Mouse (Mus musculus) liver, adult 2 months (tissue): ENCODE measurements around the gene Creb3. TPM values are rescaled to one million over a fixed set of nuclear protein-coding genes. Genes with fewer than 3 reads are reported as not detected.

Source experiments
- DNase-seq: peaks from one replicate; pipeline ENCODE4 v3.0.0-alpha.2; 2011; ENCODE audit warnings: low read depth, low spot score; ENCODE audit errors: extremely low read depth
- H3K27ac ChIP-seq: fragments of 200-500 bp; replicated peaks from 2 replicates; pipeline ENCODE4 v1.5.1; 2012; ENCODE audit warnings: low read depth, mild to moderate bottlenecking, control low read depth, inconsistent platforms, low read length; ENCODE audit not compliant: insufficient read depth
- H3K27me3 ChIP-seq: fragments of 200-500 bp; 2 replicates; pipeline ENCODE4 v1.6.1; 2012; ENCODE audit warnings: mild to moderate bottlenecking, moderate library complexity, low read length, inconsistent platforms; ENCODE audit not compliant: control insufficient read depth, insufficient read depth
- H3K36me3 ChIP-seq: fragments of 200-500 bp; 2 replicates; pipeline ENCODE4 v1.6.1; 2012; ENCODE audit warnings: low read length, inconsistent platforms; ENCODE audit not compliant: control insufficient read depth, insufficient read depth
- H3K4me1 ChIP-seq: fragments of 200-500 bp; 2 replicates; pipeline ENCODE4 v1.6.1; 2011; ENCODE audit warnings: low read length; ENCODE audit not compliant: control insufficient read depth, insufficient read depth
- H3K4me3 ChIP-seq: fragments of 200-500 bp; 2 replicates; pipeline ENCODE4 v1.5.1; 2011; ENCODE audit warnings: low read depth, mild to moderate bottlenecking, control low read depth, low read length, moderate library complexity; ENCODE audit not compliant: insufficient read depth
- H3K79me2 ChIP-seq: fragments of 200-500 bp; 2 replicates; pipeline ENCODE4 v1.6.1; 2012; ENCODE audit warnings: inconsistent platforms, mild to moderate bottlenecking, low read length, moderate library complexity; ENCODE audit not compliant: control insufficient read depth, insufficient read depth
- H3K9ac ChIP-seq: fragments of 200-500 bp; 2 replicates; pipeline ENCODE4 v1.6.1; 2012; ENCODE audit warnings: low read depth, mild to moderate bottlenecking, control low read depth, inconsistent platforms, low read length
- CTCF ChIP-seq: fragments of 200-500 bp; IDR thresholded peaks from 2 replicates; pipeline ENCODE4 v1.5.1; 2011; ENCODE audit warnings: low read depth, low read length, control low read depth
- POLR2A ChIP-seq: fragments of 200-500 bp; IDR thresholded peaks from 2 replicates; pipeline ENCODE4 v1.6.1; 2011; ENCODE audit warnings: low read length, control low read depth; ENCODE audit not compliant: insufficient read depth; ENCODE audit errors: extremely low read depth
- WGBS: fragments of 180-500 bp; shearing (Covaris S2); methylation state at CpG from one replicate; pipeline ENCODE4 v1.1.7; 2018; 5-methylcytosine and 5-hydroxymethylcytosine counted together
- polyA plus RNA-seq: library from polyadenylated mRNA; depleted of rRNA; stranded (reverse); fragments of >200 nt; gene quantifications from 2 replicates; pipeline ENCODE4 v1.2.3, GENCODE M21; 2012
- total RNA-seq: library from RNA; depleted of rRNA; stranded (reverse); fragments of >200 nt; gene quantifications from 2 replicates; pipeline ENCODE4 v1.2.3, GENCODE M21; 2014

Creb3 gene
- total and polyA plus RNA-seq, 2 experiments = 41.1 to 62.0 TPM

DNA sequence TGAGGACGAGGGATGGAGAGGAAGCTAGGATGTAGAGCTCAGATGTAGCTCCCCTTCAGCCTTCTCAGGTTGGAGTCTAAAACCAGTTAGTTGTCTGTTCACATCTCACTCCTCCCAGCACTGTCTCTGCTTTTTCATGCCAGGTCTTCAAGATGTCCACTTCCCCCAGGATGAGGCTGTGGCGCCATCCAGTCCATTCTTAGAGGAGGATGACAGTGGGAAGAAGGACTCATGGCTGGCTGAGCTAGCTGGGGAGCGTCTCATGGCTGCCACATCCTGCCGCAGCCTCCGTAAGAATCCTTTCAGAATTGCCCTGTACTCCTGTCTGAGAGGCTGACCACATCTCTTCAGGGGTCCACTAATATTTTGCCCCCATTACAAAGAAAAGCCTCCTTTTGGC lies 18.6 kb downstream of the Creb3 start:
- no peak overlapping the region for H3K4me3 ChIP-seq
- 94% methylated on average over 5 of the region's 5 CpGs for WGBS
- no peak for DNase-seq
- H3K27ac ChIP-seq = no peak overlapping the region
- H3K4me1 ChIP-seq = peaks cover 20% of the 10 kb centered on the region
- H3K36me3 ChIP-seq = peaks cover 13% of the 10 kb centered on the region; the same call in 1 of the 2 replicates
- no peak for TF ChIP-seq CTCF
- TF ChIP-seq POLR2A = no peak
- no peaks in the 10 kb centered on the region for H3K27me3 ChIP-seq
- no peak overlapping the region for H3K9ac ChIP-seq
- H3K79me2 ChIP-seq = peaks cover 10% of the 10 kb centered on the region; the same call in 1 of the 2 replicates

- no peak overlapping the region for H3K27ac ChIP-seq
Observed at GRCm38 (mm10) chr4:43581381-43581780, 19.2 kb downstream of the Creb3 start.

DNA sequence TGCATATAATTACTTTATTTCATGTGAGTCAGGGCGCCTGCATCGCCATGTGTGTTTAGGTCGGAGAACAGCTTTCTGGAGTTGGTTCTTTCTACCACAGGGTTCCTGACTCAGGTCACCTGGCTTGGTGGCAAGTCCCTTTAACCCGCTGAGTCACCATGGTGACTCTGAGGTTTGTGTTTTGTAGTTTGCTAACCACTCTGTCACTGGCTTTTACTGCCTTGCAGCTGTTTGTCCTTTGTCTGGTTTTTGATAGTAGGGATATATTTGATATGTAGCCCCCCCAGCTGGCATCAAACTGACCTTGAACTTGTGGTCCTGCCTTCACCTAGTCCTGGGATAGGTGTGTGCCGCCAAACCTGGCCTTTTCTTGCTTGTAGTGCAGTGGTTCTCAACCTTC lies 20.1 kb downstream of the Creb3 start:
- TF ChIP-seq POLR2A (no peak), CTCF (no peak)
- H3K36me3 ChIP-seq = peaks cover 13% of the 10 kb centered on the region; the same call in 1 of the 2 replicates
- H3K4me1 ChIP-seq = peaks cover 11% of the 10 kb centered on the region
- no peak for DNase-seq
- H3K79me2 ChIP-seq = 0 out of 2 replicates have a peak, but pooled peaks cover 6% of the 10 kb centered on the region
- 90% methylated on average over 5 of the region's 5 CpGs for WGBS
- H3K27ac ChIP-seq = no peak overlapping the region
- no peaks in the 10 kb centered on the region for H3K27me3 ChIP-seq
- H3K9ac ChIP-seq = no peak overlapping the region
- no peak overlapping the region for H3K4me3 ChIP-seq

More at GRCm38 (mm10) chr4:43581381-43581780, 19.2 kb downstream of the Creb3 start:
- no peak for TF ChIP-seq POLR2A
- no peak for TF ChIP-seq CTCF
- H3K4me1 ChIP-seq = peaks cover 18% of the 10 kb centered on the region
- no peaks in the 10 kb centered on the region for H3K27me3 ChIP-seq
- H3K9ac ChIP-seq = no peak overlapping the region
- H3K36me3 ChIP-seq = peaks cover 13% of the 10 kb centered on the region; the same call in 1 of the 2 replicates
- H3K79me2 ChIP-seq = peaks cover 10% of the 10 kb centered on the region; the same call in 1 of the 2 replicates
- no peak for DNase-seq
- WGBS = 96% methylated on average over 12 of the region's 12 CpGs
- H3K4me3 ChIP-seq = no peak overlapping the region

DNA sequence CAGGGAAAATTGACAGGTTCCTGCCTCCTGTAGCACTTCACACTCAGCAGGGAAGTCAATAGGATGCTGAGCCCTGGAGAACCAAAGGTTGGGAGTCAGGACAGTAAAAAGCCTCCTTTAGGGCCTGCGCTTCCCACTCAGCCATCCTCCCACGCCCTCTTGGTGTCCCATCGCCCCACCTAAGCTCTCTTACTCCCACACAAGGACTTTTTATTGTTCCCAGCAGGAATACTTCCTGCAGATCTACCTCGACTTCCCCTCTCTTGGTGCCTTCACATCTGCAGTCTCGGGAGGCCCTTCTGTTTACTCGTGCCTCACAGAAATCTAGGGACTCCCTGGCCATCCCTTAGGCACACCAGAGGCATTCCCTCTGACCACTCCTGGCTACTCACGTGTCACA lies 21.3 kb downstream of the Creb3 start:
- H3K27ac ChIP-seq = no peak overlapping the region
- H3K27me3 ChIP-seq = no peaks in the 10 kb centered on the region
- peaks cover 13% of the 10 kb centered on the region; the same call in 1 of the 2 replicates for H3K36me3 ChIP-seq
- no peak overlapping the region for H3K9ac ChIP-seq
- DNase-seq = no peak
- H3K79me2 ChIP-seq = no peaks in the 10 kb centered on the region
- WGBS = 86% methylated on average over 7 of the region's 7 CpGs
- H3K4me1 ChIP-seq = peaks cover 7% of the 10 kb centered on the region; the same call in 1 of the 2 replicates
- H3K4me3 ChIP-seq = no peak overlapping the region
- TF ChIP-seq CTCF (no peak), POLR2A (no peak)

DNA sequence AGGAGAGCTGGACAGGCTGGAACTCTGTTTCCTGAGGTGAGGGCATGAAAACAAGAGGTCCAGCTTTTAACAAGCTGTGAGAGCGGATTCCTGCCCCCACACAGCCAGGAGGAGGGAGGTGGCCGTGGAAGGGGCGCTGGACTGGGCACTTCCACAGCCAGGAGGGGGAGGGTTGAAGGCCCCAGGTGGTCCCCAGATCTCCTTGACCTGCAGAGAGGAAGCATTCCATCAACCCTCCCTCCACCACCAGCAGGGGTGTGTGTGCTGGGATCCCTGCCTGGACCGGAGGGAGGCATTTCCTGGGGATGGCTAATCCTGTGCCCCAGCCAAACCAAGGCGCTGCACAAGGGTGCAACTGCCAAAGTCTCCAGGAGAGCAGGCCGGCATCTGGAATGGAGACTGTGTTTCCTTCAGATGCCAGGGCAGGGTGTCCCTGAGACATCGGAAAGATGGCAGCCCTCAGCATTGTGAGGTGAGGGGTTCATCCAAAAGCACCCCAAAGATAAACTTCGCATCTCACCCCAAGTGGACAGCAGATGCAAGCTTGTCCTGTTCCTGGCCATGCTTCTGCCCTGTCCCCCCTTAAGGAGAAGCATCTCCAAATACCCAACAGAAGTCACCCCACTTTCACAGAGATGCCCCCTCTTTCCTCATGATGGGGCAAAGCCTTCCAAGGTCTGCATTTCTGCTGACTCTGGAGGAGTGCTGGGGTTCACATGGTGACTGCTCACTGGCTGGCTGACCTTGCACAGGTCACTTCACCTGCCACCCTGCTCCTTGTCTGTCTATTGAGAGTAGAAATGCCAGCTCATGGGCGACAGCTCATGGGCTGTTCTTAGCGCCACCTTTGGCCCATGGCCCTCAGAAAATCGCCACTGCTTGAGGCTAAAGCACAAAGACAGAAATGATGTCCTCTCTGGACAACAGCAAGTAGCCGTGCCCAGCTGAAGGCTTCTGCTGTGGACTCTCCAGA lies 22.6 kb downstream of the Creb3 start, which contains the start of gene Msmp:
Gene Msmp, minus strand, starts transcription at position 51 of the 973 bp plus-strand sequence.
- no peak within 1 kb of the TSS for H3K9ac ChIP-seq
- H3K27me3 ChIP-seq = no peaks in the 10 kb centered on the region
- H3K4me3 ChIP-seq = no peak within 1 kb of the TSS
- H3K4me1 ChIP-seq = 0 out of 2 replicates have a peak, but pooled peaks cover 3% of the 10 kb centered on the region
- 0 out of 2 replicates have a peak within 1 kb of the TSS, but pooled peaks have one; percentile 8 for H3K27ac ChIP-seq
- WGBS = 78% methylated on average over 12 of the region's 12 CpGs
- no peaks in the 10 kb centered on the region for H3K79me2 ChIP-seq
- DNase-seq = no peak
- H3K36me3 ChIP-seq = peaks cover 13% of the 10 kb centered on the region; the same call in 1 of the 2 replicates
- TF ChIP-seq POLR2A (no peak), CTCF (no peak)
